Mouse (Mus musculus) CH12.LX (cell line): ENCODE results near the gene Vps13a. TPM values are rescaled to one million over a fixed set of nuclear protein-coding genes. Genes with fewer than 3 reads are reported as not detected.

Experiments
- DNase-seq: peaks from one replicate; pipeline ENCODE4 v3.0.0-alpha.2; 2013; ENCODE audit errors: extremely low read depth
- H3K27ac ChIP-seq: 2 replicates; pipeline ENCODE4 v1.5.1; 2012; ENCODE audit warnings: low read depth, mild to moderate bottlenecking, control low read depth, moderate library complexity; ENCODE audit not compliant: insufficient read depth
- H3K27me3 ChIP-seq: replicated peaks from 2 replicates; pipeline ENCODE3; 2012; ENCODE audit warnings: inconsistent platforms
- H3K36me3 ChIP-seq, 2 experiments: replicated peaks in 1 of 2; 2 replicates each; pipeline versions ENCODE3 to v1.6.1; 2012; ENCODE audit warnings: inconsistent platforms in 1 of 2, low read length in 1 of 2, mild to moderate bottlenecking in 1 of 2, mixed read lengths in 1 of 2, moderate library complexity in 1 of 2; ENCODE audit not compliant: control insufficient read depth in 1 of 2, insufficient read depth in 1 of 2
- H3K4me1 ChIP-seq, 2 experiments: 2 replicates each; pipeline ENCODE4 v1.6.1; 2012; ENCODE audit warnings: inconsistent platforms in 1 of 2, moderate library complexity in 1 of 2; ENCODE audit not compliant: insufficient read depth in 2 of 2, control insufficient read depth in 1 of 2
- H3K4me2 ChIP-seq: 2 replicates; pipeline ENCODE4 v1.6.1; 2012; ENCODE audit warnings: low read depth, mild to moderate bottlenecking, control low read depth; ENCODE audit not compliant: poor library complexity, insufficient read depth, severe bottlenecking
- H3K4me3 ChIP-seq, 3 experiments: fragments of 150-350 bp in 1 of 3; sonication (generic) in 1 of 3; replicated peaks in 1 of 3; 2 replicates each; pipeline versions ENCODE3 to v1.5.1; 2011 to 2012; ENCODE audit warnings: low read depth in 2 of 3, low read length in 2 of 3, mild to moderate bottlenecking in 2 of 3, moderate library complexity in 2 of 3, control low read depth in 1 of 3, improper control_type of control experiment in 1 of 3, inconsistent platforms in 1 of 3, mixed read lengths in 1 of 3; ENCODE audit not compliant: poor library complexity in 1 of 3
- H3K79me2 ChIP-seq: replicated peaks from 2 replicates; pipeline ENCODE4 v1.6.1; 2012; ENCODE audit warnings: mild to moderate bottlenecking, moderate library complexity; ENCODE audit not compliant: control insufficient read depth, poor library complexity, insufficient read depth, severe bottlenecking; ENCODE audit errors: extremely low read depth
- H3K9ac ChIP-seq: 2 replicates; pipeline ENCODE4 v1.6.1; 2012; ENCODE audit warnings: low read depth, mild to moderate bottlenecking, control low read depth, moderate library complexity; ENCODE audit not compliant: insufficient read depth
- H3K9me3 ChIP-seq: replicated peaks from 2 replicates; pipeline ENCODE3; 2012; ENCODE audit warnings: low read length, inconsistent platforms, mixed read lengths
- BHLHE40 ChIP-seq: IDR thresholded peaks from 2 replicates; pipeline ENCODE4 v1.6.1; 2011; ENCODE audit warnings: mild to moderate bottlenecking, low read depth, low read length, improper control_type of control experiment
- CHD2 ChIP-seq: IDR thresholded peaks from 2 replicates; pipeline ENCODE4 v1.6.1; 2011; ENCODE audit warnings: low read length, improper control_type of control experiment
- CTCF ChIP-seq, 2 experiments: IDR thresholded peaks in 1 of 2; conservative IDR thresholded peaks in 1 of 2; 2 replicates each; pipeline ENCODE4 v1.5.1; 2011 to 2012; ENCODE audit warnings: low read depth in 2 of 2, low read length in 2 of 2, improper control_type of control experiment in 1 of 2, inconsistent platforms in 1 of 2, mild to moderate bottlenecking in 1 of 2, moderate library complexity in 1 of 2
- GABPA ChIP-seq: IDR thresholded peaks from 2 replicates; pipeline ENCODE4 v1.6.1; 2012; ENCODE audit warnings: low read depth, low read length, improper control_type of control experiment, inconsistent platforms; ENCODE audit not compliant: insufficient replicate concordance
- HCFC1 ChIP-seq: IDR thresholded peaks from 2 replicates; pipeline ENCODE4 v1.6.1; 2012; ENCODE audit warnings: low read depth, mild to moderate bottlenecking, inconsistent platforms, low read length, improper control_type of control experiment
- IRF4 ChIP-seq: IDR thresholded peaks from 2 replicates; pipeline ENCODE4 v1.6.1; 2014; ENCODE audit warnings: low read depth, mild to moderate bottlenecking, inconsistent platforms, low read length, improper control_type of control experiment
- JUND ChIP-seq: conservative IDR thresholded peaks from 2 replicates; pipeline ENCODE4 v1.6.1; 2011; ENCODE audit warnings: low read depth, low read length, improper control_type of control experiment
- MAZ ChIP-seq: IDR thresholded peaks from 2 replicates; pipeline ENCODE4 v1.6.1; 2012; ENCODE audit warnings: low read depth, mild to moderate bottlenecking, inconsistent platforms, low read length, improper control_type of control experiment, moderate library complexity
- MXI1 ChIP-seq: IDR thresholded peaks from 2 replicates; pipeline ENCODE4 v1.6.1; 2011; ENCODE audit warnings: mild to moderate bottlenecking, low read depth, low read length, improper control_type of control experiment
- MYC ChIP-seq: IDR thresholded peaks from 2 replicates; pipeline ENCODE4 v1.6.1; 2011; ENCODE audit warnings: low read depth, mild to moderate bottlenecking, improper control_type of control experiment, low read length
- NELFE ChIP-seq: IDR thresholded peaks from 2 replicates; pipeline ENCODE4 v1.6.1; 2011; ENCODE audit warnings: low read depth, low read length, improper control_type of control experiment
- NRF1 ChIP-seq: IDR thresholded peaks from 2 replicates; pipeline ENCODE4 v1.6.1; 2014; ENCODE audit warnings: low read depth, mild to moderate bottlenecking, inconsistent platforms, low read length, improper control_type of control experiment, moderate library complexity
- PAX5 ChIP-seq: IDR thresholded peaks from 2 replicates; pipeline ENCODE4 v1.6.1; 2012; ENCODE audit warnings: low read length, inconsistent platforms, mixed read lengths
- POLR2AphosphoS2 ChIP-seq: IDR thresholded peaks from 2 replicates; pipeline ENCODE4 v1.6.1; 2011; ENCODE audit warnings: low read depth, low read length, improper control_type of control experiment
- RAD21 ChIP-seq: IDR thresholded peaks from 2 replicates; pipeline ENCODE4 v1.6.1; 2011; ENCODE audit warnings: low read depth, mild to moderate bottlenecking, low read length, improper control_type of control experiment, moderate library complexity
- RCOR1 ChIP-seq: conservative IDR thresholded peaks from 2 replicates; pipeline ENCODE4 v1.6.1; 2012; ENCODE audit warnings: low read depth, mild to moderate bottlenecking, inconsistent platforms, low read length, improper control_type of control experiment
- SIN3A ChIP-seq: IDR thresholded peaks from 2 replicates; pipeline ENCODE4 v1.6.1; 2012; ENCODE audit warnings: low read length, improper control_type of control experiment, inconsistent platforms
- TBP ChIP-seq: conservative IDR thresholded peaks from 2 replicates; pipeline ENCODE4 v1.6.1; 2011; ENCODE audit warnings: low read depth, low read length, improper control_type of control experiment
- TCF12 ChIP-seq: IDR thresholded peaks from 2 replicates; pipeline ENCODE4 v1.6.1; 2014; ENCODE audit warnings: low read depth, mild to moderate bottlenecking, inconsistent platforms, low read length, improper control_type of control experiment
- USF2 ChIP-seq: conservative IDR thresholded peaks from 2 replicates; pipeline ENCODE4 v1.6.1; 2011; ENCODE audit warnings: low read depth, low read length, improper control_type of control experiment
- ZC3H11A ChIP-seq: IDR thresholded peaks from 2 replicates; pipeline ENCODE4 v1.6.1; 2012; ENCODE audit warnings: low read depth, mild to moderate bottlenecking, inconsistent platforms, low read length, improper control_type of control experiment
- dilution Hi-C: fragments of 300-500 bp; cut with MboI; formaldehyde crosslinking; loops from 2 replicates; pipeline ENCODE4 v1.14.3; 2020; ENCODE audit warnings: low sequenced_read_pairs; ENCODE audit not compliant: extremely low pct_unique_long_range_greater_than_20kb, extremely low pct_ligation_motif_present
- in situ Hi-C: fragments of 300-500 bp; cut with MboI; formaldehyde crosslinking; loops from 3 replicates; pipeline ENCODE4 v1.14.3; 2019; ENCODE audit warnings: low sequenced_read_pairs, low pct_ligation_motif_present, low pct_unique_long_range_greater_than_20kb, mixed read lengths
- polyA plus RNA-seq: library from polyadenylated mRNA; unstranded; fragments of >175 nt; gene quantifications from 2 replicates; pipeline ENCODE4 v1.2.1, GENCODE M21; 2012; ENCODE audit warnings: low read depth; ENCODE audit not compliant: insufficient read length
- total RNA-seq, 2 experiments: library from RNA; depleted of rRNA; stranded (reverse); fragments of 300-350 nt in 1 of 2; fragments of >200 nt in 1 of 2; gene quantifications; 2 replicates each; pipeline ENCODE4 v1.2.3; 2012 to 2014

Vps13a gene
- total and polyA plus RNA-seq, 3 experiments, result 32.5 to 36.7 (median 35.9) TPM

DNA sequence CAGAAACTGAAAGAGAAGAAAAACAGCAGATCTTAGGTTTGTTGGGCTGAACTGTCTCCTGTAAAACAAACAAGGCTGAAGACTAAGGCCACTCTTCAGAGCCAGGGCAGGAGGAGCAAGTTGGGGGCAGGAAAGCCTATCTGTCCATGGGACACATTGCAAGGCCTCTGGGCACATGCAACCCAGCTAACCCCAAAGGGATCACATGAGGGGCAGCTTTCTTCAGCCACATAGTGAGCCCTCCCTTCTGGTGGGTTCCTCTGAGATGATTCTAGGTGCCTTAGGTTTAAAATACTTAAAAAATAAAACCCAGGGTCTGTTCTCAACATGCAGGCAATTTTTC is 186.8 kb downstream of the Vps13a start:
- H3K27ac ChIP-seq, result no peak overlapping the region
- no peaks in the 10 kb centered on the region for H3K79me2 ChIP-seq
- dilution Hi-C loops (no loop called here), in situ Hi-C loops (loop anchor here (10.0 to 25.0 kb wide), 2 partner anchors 181 to 532 kb away; no protein-coding TSS in a partner anchor)
- peaks cover 7 to 16% of the 10 kb centered on the region in 2 experiments for H3K4me1 ChIP-seq
- TF ChIP-seq BHLHE40, result no peak
- no peak for TF ChIP-seq NRF1
- TF ChIP-seq SIN3A, result no peak
- TF ChIP-seq CHD2, result no peak
- TF ChIP-seq MYC, result no peak
- no peak for TF ChIP-seq TCF12
- TF ChIP-seq, all 38 proteins: peak for 0
- Histone ChIP-seq H3K4me3 (no peak overlapping the region), H3K4me2 (no peak overlapping the region), H3K9ac (no peak overlapping the region), H3K9me3 (no peaks in the 10 kb centered on the region), H3K27me3 (no peaks in the 10 kb centered on the region), H3K36me3 (no peaks in the 10 kb centered on the region)
- DNase-seq, result no peak

- in situ Hi-C loops, result loop anchor here (10.0 to 25.0 kb wide), 2 partner anchors 181 to 531 kb away; no protein-coding TSS in a partner anchor
- no peaks in the 10 kb centered on the region for H3K36me3 ChIP-seq
- H3K9me3 ChIP-seq, result no peaks in the 10 kb centered on the region
- DNase-seq, result no peak
- no peak for TF ChIP-seq MXI1
- TF ChIP-seq TBP, result no peak
- TF ChIP-seq MAZ, result no peak
- TF ChIP-seq SIN3A, result no peak
- TF ChIP-seq CTCF (conservative IDR thresholded peaks at IDR 0.05 in 1 of 2, IDR thresholded peaks at IDR 0.05 in 1 of 2; ENCODE audit: low read depth in 2 of 2, low read length in 2 of 2), result no peak
- no peak for TF ChIP-seq GABPA
- TF ChIP-seq HCFC1, result no peak
- no peak for TF ChIP-seq PAX5
- no peak for TF ChIP-seq USF2
- TF ChIP-seq NELFE, result no peak
- no peak for TF ChIP-seq POLR2AphosphoS2
- no peak for TF ChIP-seq JUND
- TF ChIP-seq IRF4, result no peak
- no peak for TF ChIP-seq CHD2
- no peak for TF ChIP-seq ZC3H11A
- TF ChIP-seq RAD21, result no peak
- no peak for TF ChIP-seq RCOR1
- H3K9ac ChIP-seq, result no peak overlapping the region
- dilution Hi-C loops, result no loop called here
- H3K4me2 ChIP-seq, result no peak overlapping the region
- H3K4me3 ChIP-seq, result no peak overlapping the region
- H3K4me1 ChIP-seq, result peaks cover 4 to 10% of the 10 kb centered on the region in 2 experiments
- no peaks in the 10 kb centered on the region for H3K27me3 ChIP-seq
- no peaks in the 10 kb centered on the region for H3K79me2 ChIP-seq
- H3K27ac ChIP-seq, result no peak overlapping the region
Observed at GRCm38 (mm10) chr19:16593256-16593974, 187.3 kb downstream of the Vps13a start.
